Mouse (Mus musculus): ENCODE measurements around the gene Nmt1.

The Nmt1 gene

GRCm38 (mm10) chr11:103028176-103028891, at the start of gene Nmt1, which contains the start of gene Dcakd:
Nmt1 (plus strand) TSS chr11:103028190.
Dcakd (minus strand) TSS chr11:103028333.
- DNase-seq (ENCODE audit: extremely low spot score, low read depth, low spot score) = peak; percentile 97

GRCm38 (mm10) chr11:102981151-102981890, 46.7 kb upstream of the Nmt1 start:
- no peak for DNase-seq (ENCODE audit: extremely low spot score, low read depth, low spot score)

GRCm38 (mm10) chr11:102984086-102984485, 43.9 kb upstream of the Nmt1 start:
- DNase-seq (ENCODE audit: extremely low spot score, low read depth, low spot score) = no peak

GRCm38 (mm10) chr11:102984615-102985014, 43.4 kb upstream of the Nmt1 start:
- DNase-seq (ENCODE audit: extremely low spot score, low read depth, low spot score) = no peak

- no peak for DNase-seq (ENCODE audit: extremely low spot score, low read depth, low spot score)
These were observed 42.8 kb upstream of the Nmt1 start for GRCm38 (mm10) chr11:102985160-102985559.

GRCm38 (mm10) chr11:102989641-102990151, 38.3 kb upstream of the Nmt1 start:
- no peak for DNase-seq (ENCODE audit: extremely low spot score, low read depth, low spot score)

GRCm38 (mm10) chr11:102990152-102990663, 37.8 kb upstream of the Nmt1 start:
- DNase-seq (ENCODE audit: extremely low spot score, low read depth, low spot score) = no peak

- DNase-seq (ENCODE audit: extremely low spot score, low read depth, low spot score) = no peak
These were observed 36.3 kb upstream of the Nmt1 start for GRCm38 (mm10) chr11:102991681-102992080.

GRCm38 (mm10) chr11:102992940-102993339, 35.0 kb upstream of the Nmt1 start:
- DNase-seq (ENCODE audit: extremely low spot score, low read depth, low spot score) = no peak

- DNase-seq (ENCODE audit: extremely low spot score, low read depth, low spot score) = no peak
These were observed 34.5 kb upstream of the Nmt1 start for GRCm38 (mm10) chr11:102993420-102994029.

GRCm38 (mm10) chr11:102994952-102995351, 33.0 kb upstream of the Nmt1 start:
- DNase-seq (ENCODE audit: extremely low spot score, low read depth, low spot score) = no peak

GRCm38 (mm10) chr11:102996385-102996784, 31.6 kb upstream of the Nmt1 start:
- no peak for DNase-seq (ENCODE audit: extremely low spot score, low read depth, low spot score)

- DNase-seq (ENCODE audit: extremely low spot score, low read depth, low spot score) = no peak
These were observed 30.8 kb upstream of the Nmt1 start for GRCm38 (mm10) chr11:102996991-102997770.

- no peak for DNase-seq (ENCODE audit: extremely low spot score, low read depth, low spot score)
These were observed 29.8 kb upstream of the Nmt1 start for GRCm38 (mm10) chr11:102998254-102998576.

- no peak for DNase-seq (ENCODE audit: extremely low spot score, low read depth, low spot score)
These were observed 29.2 kb upstream of the Nmt1 start for GRCm38 (mm10) chr11:102998577-102999316.

- no peak for DNase-seq (ENCODE audit: extremely low spot score, low read depth, low spot score)
These were observed 28.5 kb upstream of the Nmt1 start for GRCm38 (mm10) chr11:102999317-102999970.

GRCm38 (mm10) chr11:103000111-103000510, 27.9 kb upstream of the Nmt1 start:
- DNase-seq (ENCODE audit: extremely low spot score, low read depth, low spot score) = no peak

- no peak for DNase-seq (ENCODE audit: extremely low spot score, low read depth, low spot score)
These were observed 26.9 kb upstream of the Nmt1 start for GRCm38 (mm10) chr11:103001063-103001462.

- no peak for DNase-seq (ENCODE audit: extremely low spot score, low read depth, low spot score)
These were observed 24.8 kb upstream of the Nmt1 start for GRCm38 (mm10) chr11:103003210-103003609.

GRCm38 (mm10) chr11:103004852-103005251, 23.1 kb upstream of the Nmt1 start:
- no peak for DNase-seq (ENCODE audit: extremely low spot score, low read depth, low spot score)

All from hindlimb bud, embryonic 11.5 days (tissue).